Mouse (Mus musculus) midbrain, embryonic 13.5 days (tissue): ENCODE measurements at regions not wholly inside any gene's neighbourhood (a gene's known extent, or its start where the extent isn't known, plus 50 kb on each side); places are given as distances from the start of the nearest gene placed in this dataset.

Source experiments
- ATAC-seq: fragments of 200-750 bp; cut with Nextera tagmentation; 2 replicates; pipeline ENCODE4 v1.8.0; 2017; ENCODE audit warnings: mild to moderate bottlenecking, moderate TSS enrichment, moderate library complexity
- H3K27ac ChIP-seq: fragments of 300-500 bp; sonication (generic); 2 replicates; pipeline ENCODE4 v1.5.1; 2015; ENCODE audit warnings: inconsistent platforms, mild to moderate bottlenecking, moderate library complexity
- H3K27me3 ChIP-seq: fragments of 300-500 bp; sonication (generic); 2 replicates; pipeline ENCODE4 v1.6.1; 2015; ENCODE audit warnings: mild to moderate bottlenecking, inconsistent platforms
- H3K36me3 ChIP-seq: fragments of 300-500 bp; sonication (generic); 2 replicates; pipeline ENCODE4 v1.6.1; 2015; ENCODE audit warnings: mild to moderate bottlenecking, inconsistent platforms
- H3K4me1 ChIP-seq: fragments of 300-500 bp; sonication (generic); replicated peaks from 2 replicates; pipeline ENCODE4 v1.6.1; 2015; ENCODE audit warnings: inconsistent platforms
- H3K4me2 ChIP-seq: fragments of 300-500 bp; sonication (generic); replicated peaks from 2 replicates; pipeline ENCODE4 v1.6.1; 2015; ENCODE audit warnings: moderate library complexity, mild to moderate bottlenecking, inconsistent platforms
- H3K4me3 ChIP-seq: fragments of 300-500 bp; sonication (generic); replicated peaks from 2 replicates; pipeline ENCODE4 v1.5.1; 2015; ENCODE audit warnings: mild to moderate bottlenecking, inconsistent platforms
- H3K9ac ChIP-seq: fragments of 300-500 bp; sonication (generic); replicated peaks from 2 replicates; pipeline ENCODE4 v1.6.1; 2015; ENCODE audit warnings: mild to moderate bottlenecking, inconsistent platforms
- H3K9me3 ChIP-seq: fragments of 300-500 bp; sonication (generic); 2 replicates; pipeline ENCODE4 v1.6.1; 2016; ENCODE audit warnings: mild to moderate bottlenecking, inconsistent platforms
- WGBS: fragments of 180-500 bp; shearing (Covaris S2); methylation state at CpG from one replicate; pipeline ENCODE4 v1.1.7; 2015; 5-methylcytosine and 5-hydroxymethylcytosine counted together

DNA sequence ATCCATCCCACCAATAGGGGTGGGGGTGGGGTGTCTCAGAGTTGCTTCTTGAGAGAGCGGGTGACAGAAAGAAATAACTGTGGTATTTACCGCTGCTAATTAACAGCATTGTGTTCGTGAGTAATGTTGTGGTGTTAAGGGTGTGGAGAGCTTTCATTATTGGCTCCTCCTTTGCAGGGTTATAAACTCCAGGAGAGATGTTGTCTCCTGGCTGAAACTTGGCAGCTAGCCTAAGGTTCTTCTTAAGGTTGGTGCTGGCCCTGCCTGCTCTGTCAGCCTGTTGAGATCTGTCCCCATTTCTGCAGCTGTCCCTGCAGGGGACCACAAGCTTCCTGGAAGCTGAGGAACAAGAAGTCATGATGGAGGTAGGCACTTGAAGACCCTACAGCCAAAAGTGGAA, 120.6 kb downstream of the Sox9 start:
- WGBS: 90% methylated on average over 3 of the region's 3 CpGs
- Histone ChIP-seq H3K36me3 (no peaks in the 10 kb centered on the region), H3K9ac (no peak overlapping the region), H3K4me3 (no peak overlapping the region), H3K9me3 (no peaks in the 10 kb centered on the region), H3K27me3 (no peaks in the 10 kb centered on the region), H3K4me2 (no peak overlapping the region), H3K4me1 (no peaks in the 10 kb centered on the region), H3K27ac (no peak overlapping the region)
- ATAC-seq: no peak

DNA sequence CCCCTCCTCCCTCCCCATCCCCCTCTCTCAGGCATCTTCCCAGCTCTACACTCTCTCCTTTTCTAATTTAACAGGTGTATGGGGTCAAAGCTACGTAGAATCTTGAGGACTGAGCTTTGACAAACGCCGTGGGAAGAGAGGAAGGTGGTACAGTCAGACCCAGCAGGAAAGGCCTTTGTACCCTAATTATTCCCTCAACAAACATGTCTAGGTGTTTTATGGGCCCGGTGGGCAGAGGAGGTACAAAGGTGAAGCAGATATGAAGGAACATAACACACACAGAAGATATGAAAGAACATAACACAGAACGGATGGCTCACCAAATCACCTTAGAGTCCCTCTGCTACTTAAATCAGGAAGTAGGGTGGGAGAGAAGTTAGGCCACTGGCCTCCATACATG, 128.3 kb downstream of the Sox9 start:
- no peak overlapping the region for H3K9ac ChIP-seq

DNA sequence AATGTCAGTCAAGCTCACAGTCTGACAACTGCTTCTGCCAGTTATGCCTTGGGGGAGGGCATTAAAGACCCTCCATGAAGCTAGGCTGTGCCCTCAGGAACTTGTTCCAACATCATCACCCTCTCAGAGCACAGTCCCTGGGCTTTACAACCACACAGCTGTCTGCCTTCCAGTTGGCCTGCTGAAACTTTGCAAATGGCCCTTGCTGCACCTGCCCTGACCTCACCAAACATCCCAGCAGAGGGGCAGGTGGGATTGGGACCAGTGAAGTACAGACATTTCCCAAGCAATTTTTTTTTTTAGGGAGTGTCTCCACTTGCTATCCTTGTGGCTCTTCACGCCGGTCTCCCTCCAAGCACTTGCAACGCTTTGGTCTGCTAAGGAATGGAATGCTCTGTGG, 130.9 kb downstream of the Sox9 start:
- Histone ChIP-seq H3K36me3 (no peaks in the 10 kb centered on the region), H3K9me3 (no peaks in the 10 kb centered on the region), H3K4me2 (no peak overlapping the region), H3K27me3 (no peaks in the 10 kb centered on the region; the same call in 1 of the 2 replicates), H3K4me3 (no peak overlapping the region), H3K4me1 (no peaks in the 10 kb centered on the region), H3K9ac (no peak overlapping the region), H3K27ac (no peak overlapping the region)
- no peak for ATAC-seq
- 62% methylated on average over 3 of the region's 3 CpGs for WGBS

More for the DNA sequence above, 128.3 kb downstream of the Sox9 start:
- H3K36me3 ChIP-seq: no peaks in the 10 kb centered on the region
- no peaks in the 10 kb centered on the region for H3K9me3 ChIP-seq
- H3K27ac ChIP-seq: no peak overlapping the region
- H3K4me1 ChIP-seq: no peaks in the 10 kb centered on the region
- H3K4me3 ChIP-seq: no peak overlapping the region
- no peak overlapping the region for H3K4me2 ChIP-seq
- no peaks in the 10 kb centered on the region for H3K27me3 ChIP-seq
- 87% methylated on average over 5 of the region's 5 CpGs for WGBS
- ATAC-seq: no peak

DNA sequence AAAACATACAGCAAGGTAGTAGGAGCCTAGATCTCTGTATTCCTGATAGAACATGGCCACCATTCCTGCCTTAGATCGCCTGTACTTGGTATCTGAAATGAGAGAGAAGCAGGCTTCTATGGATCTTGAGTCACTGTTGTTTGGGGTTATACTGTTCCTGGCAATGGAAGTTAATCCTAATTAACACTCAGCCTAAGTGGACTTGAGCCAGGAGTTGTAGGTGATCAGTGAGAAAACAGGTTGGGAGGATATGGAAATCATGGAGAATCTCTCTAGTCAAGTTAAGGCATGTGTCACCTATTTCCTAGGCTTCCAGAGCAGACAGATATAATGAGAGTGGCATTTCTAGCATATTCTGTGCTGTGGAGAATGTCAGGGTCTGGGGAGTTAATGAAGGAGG, 134.9 kb downstream of the Sox9 start:
- no peaks in the 10 kb centered on the region for H3K36me3 ChIP-seq
- WGBS: 95% methylated on average over 1 of the region's 1 CpGs
- ATAC-seq: no peak

DNA sequence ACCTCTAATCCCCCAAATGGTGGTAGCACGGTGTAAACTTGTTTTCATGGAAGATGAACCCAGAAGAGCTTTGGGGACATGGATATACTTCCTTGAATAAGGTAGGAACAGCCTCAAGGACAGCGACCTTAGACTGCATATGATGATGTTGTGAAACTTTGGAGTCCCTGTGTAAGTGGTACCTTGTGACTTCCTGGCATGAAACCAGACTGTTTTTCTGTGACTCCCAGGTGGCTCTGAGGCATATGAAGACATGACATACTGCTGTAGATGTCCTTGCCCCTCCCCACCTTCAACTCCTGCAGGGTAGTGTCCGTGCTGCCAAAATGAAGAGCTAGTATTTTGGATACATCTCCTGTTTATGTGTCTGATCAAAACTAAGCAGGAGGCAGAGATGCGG, 138.1 kb downstream of the Sox9 start:
- no peak for ATAC-seq
- 88% methylated on average over 4 of the region's 4 CpGs for whole genome bisulfite sequencing
- no peaks in the 10 kb centered on the region; the same call in 1 of the 2 replicates for H3K27me3 ChIP-seq
- no peaks in the 10 kb centered on the region for H3K4me1 ChIP-seq
- H3K9me3 ChIP-seq: no peaks in the 10 kb centered on the region
- H3K4me2 ChIP-seq: no peak overlapping the region
- no peak overlapping the region for H3K9ac ChIP-seq
- H3K27ac ChIP-seq: no peak overlapping the region
- no peaks in the 10 kb centered on the region for H3K36me3 ChIP-seq
- no peak overlapping the region for H3K4me3 ChIP-seq

More for the DNA sequence above, 134.9 kb downstream of the Sox9 start:
- Histone ChIP-seq H3K4me1 (no peaks in the 10 kb centered on the region), H3K9ac (no peak overlapping the region), H3K27ac (no peak overlapping the region), H3K27me3 (no peaks in the 10 kb centered on the region; the same call in 1 of the 2 replicates), H3K4me2 (no peak overlapping the region), H3K9me3 (no peaks in the 10 kb centered on the region), H3K4me3 (no peak overlapping the region)

DNA sequence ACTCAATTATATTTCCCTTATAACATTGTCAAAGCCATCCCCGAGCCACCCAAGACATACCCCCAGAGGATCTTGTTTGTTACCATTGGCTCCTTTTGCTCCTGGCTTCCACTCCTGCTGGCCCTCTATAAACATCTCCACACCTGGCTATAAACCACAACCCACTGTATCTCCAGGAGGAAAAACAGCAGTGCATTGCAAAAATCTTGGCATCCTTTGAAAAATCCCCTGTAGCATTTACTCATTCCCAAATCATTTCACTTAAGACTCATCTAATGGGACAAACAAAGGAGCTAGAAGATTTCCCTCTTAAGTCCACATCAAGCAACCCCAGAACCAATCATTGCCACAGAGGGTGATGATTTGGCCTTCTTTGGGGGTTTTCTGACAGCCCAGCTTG, 142.6 kb downstream of the Sox9 start:
- 78% methylated on average over 1 of the region's 1 CpGs for WGBS
- no peaks in the 10 kb centered on the region for H3K27me3 ChIP-seq
- H3K9ac ChIP-seq: no peak overlapping the region
- no peak for ATAC-seq
- no peaks in the 10 kb centered on the region for H3K9me3 ChIP-seq
- H3K27ac ChIP-seq: no peak overlapping the region
- no peak overlapping the region for H3K4me3 ChIP-seq
- no peaks in the 10 kb centered on the region for H3K36me3 ChIP-seq
- H3K4me2 ChIP-seq: no peak overlapping the region
- no peaks in the 10 kb centered on the region for H3K4me1 ChIP-seq

DNA sequence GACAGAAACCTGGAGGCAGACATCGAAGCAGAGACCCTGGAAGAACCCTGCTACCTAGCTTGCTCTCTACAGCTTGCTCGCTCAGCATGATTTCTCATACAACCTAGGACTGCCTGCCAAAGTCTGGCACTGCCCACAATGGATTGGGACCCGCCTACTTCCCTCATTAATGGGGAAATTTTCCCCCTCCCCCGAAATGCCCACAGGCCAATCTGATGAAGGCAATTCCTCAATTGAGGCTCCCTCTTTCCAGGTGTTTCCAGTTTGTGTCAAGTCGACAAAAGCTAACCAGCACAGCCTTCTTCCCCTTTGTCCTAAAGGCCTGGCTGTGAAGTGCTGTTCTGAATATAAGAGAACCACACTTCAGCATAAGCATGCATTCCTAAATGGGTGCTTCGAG, 143.1 kb downstream of the Sox9 start:
- no peak for ATAC-seq
- H3K9ac ChIP-seq: no peak overlapping the region
- no peaks in the 10 kb centered on the region for H3K36me3 ChIP-seq
- 61% methylated on average over 6 of the region's 6 CpGs for WGBS
- no peak overlapping the region for H3K27ac ChIP-seq
- no peaks in the 10 kb centered on the region for H3K27me3 ChIP-seq
- H3K4me3 ChIP-seq: no peak overlapping the region
- no peaks in the 10 kb centered on the region for H3K4me1 ChIP-seq
- H3K4me2 ChIP-seq: no peak overlapping the region
- H3K9me3 ChIP-seq: no peaks in the 10 kb centered on the region

DNA sequence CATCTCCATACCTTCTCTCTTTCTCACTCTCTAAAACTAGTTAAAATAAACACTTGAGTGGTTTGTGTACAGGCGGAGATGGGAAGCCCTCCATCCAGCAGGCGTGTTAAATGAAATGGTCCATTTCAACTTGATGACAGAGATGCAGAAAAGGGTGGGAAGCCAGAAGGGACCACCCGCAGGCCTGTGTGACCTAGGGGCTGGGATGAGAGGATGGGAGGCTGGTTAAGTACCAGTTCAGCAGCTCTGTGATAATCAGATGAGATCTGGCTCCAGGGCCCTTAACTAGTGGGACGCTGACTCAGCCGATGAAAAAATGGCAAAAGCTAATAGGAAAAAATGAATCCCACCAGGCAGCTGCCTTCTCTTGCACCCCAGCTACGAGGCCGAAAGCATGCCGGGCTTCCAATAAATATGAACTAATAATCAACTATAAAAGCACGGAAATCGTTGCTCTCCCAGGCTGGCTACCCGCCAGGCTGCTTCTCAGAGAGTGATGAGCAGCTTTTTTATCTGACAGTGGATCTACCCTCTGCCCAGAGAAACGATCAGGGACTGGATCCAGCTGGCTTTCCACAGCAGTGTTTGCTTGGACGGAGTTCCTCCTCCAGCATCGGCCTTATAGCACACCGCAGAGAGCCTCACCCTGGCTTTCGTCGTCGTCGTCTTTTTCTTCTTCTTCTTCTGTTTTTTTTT, 144.5 kb downstream of the Sox9 start:
- Histone ChIP-seq H3K4me2 (no peak overlapping the region), H3K9me3 (no peaks in the 10 kb centered on the region), H3K9ac (no peak overlapping the region), H3K27me3 (no peaks in the 10 kb centered on the region), H3K4me1 (no peaks in the 10 kb centered on the region), H3K36me3 (no peaks in the 10 kb centered on the region), H3K4me3 (no peak overlapping the region), H3K27ac (no peak overlapping the region)
- 78% methylated on average over 19 of the region's 19 CpGs for WGBS
- ATAC-seq: no peak

DNA sequence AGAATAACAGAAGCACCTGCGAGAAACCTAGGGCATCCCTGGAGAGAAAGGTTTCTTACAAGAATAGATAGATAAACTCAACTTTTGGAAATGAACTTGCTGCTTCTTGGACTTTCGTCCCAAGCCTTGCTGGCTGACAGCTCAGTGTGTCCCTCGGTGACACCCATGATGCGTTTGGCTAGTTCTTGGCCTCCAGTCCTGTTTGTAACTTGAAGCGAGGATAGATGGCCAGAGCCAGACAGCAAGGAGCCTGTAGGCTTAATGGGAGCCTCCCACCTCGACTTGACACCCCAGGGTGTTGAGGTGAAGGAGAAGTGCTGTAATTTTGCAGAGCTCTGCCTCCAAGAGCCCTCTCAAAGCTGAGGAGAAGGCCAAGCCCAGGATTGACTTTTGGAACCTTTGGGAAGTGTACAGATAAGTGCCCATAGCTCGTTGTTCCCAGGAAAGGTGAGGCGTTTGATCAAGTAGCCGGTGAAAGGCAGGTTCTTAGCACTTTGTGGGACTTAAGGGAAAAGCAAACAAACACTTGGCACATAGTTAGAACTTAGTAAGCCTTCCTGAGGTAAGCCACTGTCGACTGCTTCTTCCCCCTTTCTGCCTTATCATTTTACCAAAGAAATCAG, 148.3 kb downstream of the Sox9 start:
- Histone ChIP-seq H3K9me3 (no peaks in the 10 kb centered on the region), H3K4me3 (no peak overlapping the region), H3K27ac (no peak overlapping the region), H3K27me3 (no peaks in the 10 kb centered on the region), H3K9ac (no peak overlapping the region), H3K4me2 (no peak overlapping the region), H3K36me3 (no peaks in the 10 kb centered on the region), H3K4me1 (no peaks in the 10 kb centered on the region)
- WGBS: 83% methylated on average over 10 of the region's 10 CpGs
- no peak for ATAC-seq

DNA sequence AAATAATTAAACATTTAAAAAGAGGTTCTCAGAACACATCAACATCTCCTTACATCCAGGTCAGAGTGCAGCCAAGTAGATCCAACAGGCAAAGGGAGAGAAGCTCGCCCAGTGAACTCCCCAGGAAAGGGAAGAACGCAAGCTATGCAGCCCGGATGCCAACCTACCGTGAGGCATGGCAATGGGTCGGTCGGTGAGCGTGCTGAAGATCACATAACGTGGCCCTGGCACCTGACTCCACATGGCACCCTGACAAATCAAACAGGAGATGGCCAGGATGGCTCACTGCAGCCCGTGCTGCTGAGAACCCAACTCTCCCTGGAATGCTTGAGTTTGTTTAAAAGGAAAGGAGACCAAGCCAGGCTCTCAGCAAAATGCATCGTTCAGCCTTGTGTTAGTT, 156.0 kb downstream of the Sox9 start:
- H3K4me3 ChIP-seq: no peak overlapping the region
- H3K27me3 ChIP-seq: no peaks in the 10 kb centered on the region
- H3K9ac ChIP-seq: no peak overlapping the region
- WGBS: 96% methylated on average over 10 of the region's 10 CpGs
- H3K4me2 ChIP-seq: no peak overlapping the region
- no peaks in the 10 kb centered on the region for H3K4me1 ChIP-seq
- no peaks in the 10 kb centered on the region for H3K36me3 ChIP-seq
- no peak overlapping the region for H3K27ac ChIP-seq
- H3K9me3 ChIP-seq: no peaks in the 10 kb centered on the region
- ATAC-seq: no peak

DNA sequence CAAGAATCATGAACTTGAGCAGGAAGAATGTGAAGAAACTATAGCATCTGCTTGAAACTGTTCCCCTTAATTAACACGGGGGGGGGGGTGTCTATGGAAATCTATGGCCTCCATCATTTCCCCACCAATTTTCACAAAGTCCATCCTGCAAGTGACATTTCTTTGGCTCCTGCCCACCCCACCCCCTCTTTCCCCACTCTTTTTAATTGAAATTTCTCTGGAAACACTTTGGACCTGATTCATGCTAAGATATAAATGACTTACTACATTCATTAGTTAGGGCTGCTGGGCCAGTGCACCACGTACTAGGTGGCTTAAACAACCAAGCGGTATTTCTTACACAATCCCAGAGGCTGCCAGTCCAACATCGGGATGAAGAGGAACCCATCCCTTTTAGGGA, 169.4 kb downstream of the Sox9 start:
- Histone ChIP-seq H3K27ac (no peak overlapping the region), H3K4me2 (no peak overlapping the region), H3K4me1 (peaks cover 8% of the 10 kb centered on the region; the same call in 1 of the 2 replicates), H3K9ac (no peak overlapping the region), H3K9me3 (no peaks in the 10 kb centered on the region), H3K27me3 (no peaks in the 10 kb centered on the region), H3K36me3 (no peaks in the 10 kb centered on the region), H3K4me3 (no peak overlapping the region)
- ATAC-seq: no peak
- WGBS: 80% methylated on average over 4 of the region's 4 CpGs

DNA sequence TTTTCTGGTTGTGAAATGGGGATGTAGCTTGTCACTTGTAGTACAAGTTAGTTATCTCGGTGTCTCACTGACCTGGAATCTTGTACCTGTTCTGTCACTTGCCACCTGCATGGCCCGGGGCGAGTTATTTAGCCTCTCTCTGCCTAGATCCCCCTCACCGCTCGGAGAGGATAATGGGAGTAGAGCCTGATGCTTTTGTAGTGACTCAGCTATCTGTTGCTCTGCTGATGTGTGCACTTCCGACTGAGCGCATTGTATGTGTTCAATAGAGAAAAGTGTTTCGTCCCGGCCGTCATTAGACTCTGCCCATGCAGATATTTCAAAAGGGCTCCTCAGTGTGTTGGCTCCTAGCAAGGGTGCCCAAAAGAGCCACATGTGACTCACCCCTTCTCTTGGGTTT, 170.3 kb downstream of the Sox9 start:
- no peak overlapping the region for H3K27ac ChIP-seq
- 57% methylated on average over 10 of the region's 10 CpGs for WGBS
- no peaks in the 10 kb centered on the region for H3K36me3 ChIP-seq
- ATAC-seq: no peak
- H3K9ac ChIP-seq: no peak overlapping the region
- no peak overlapping the region for H3K4me2 ChIP-seq
- H3K4me1 ChIP-seq: peaks cover 14% of the 10 kb centered on the region
- H3K27me3 ChIP-seq: no peaks in the 10 kb centered on the region
- no peak overlapping the region for H3K4me3 ChIP-seq
- H3K9me3 ChIP-seq: no peaks in the 10 kb centered on the region

DNA sequence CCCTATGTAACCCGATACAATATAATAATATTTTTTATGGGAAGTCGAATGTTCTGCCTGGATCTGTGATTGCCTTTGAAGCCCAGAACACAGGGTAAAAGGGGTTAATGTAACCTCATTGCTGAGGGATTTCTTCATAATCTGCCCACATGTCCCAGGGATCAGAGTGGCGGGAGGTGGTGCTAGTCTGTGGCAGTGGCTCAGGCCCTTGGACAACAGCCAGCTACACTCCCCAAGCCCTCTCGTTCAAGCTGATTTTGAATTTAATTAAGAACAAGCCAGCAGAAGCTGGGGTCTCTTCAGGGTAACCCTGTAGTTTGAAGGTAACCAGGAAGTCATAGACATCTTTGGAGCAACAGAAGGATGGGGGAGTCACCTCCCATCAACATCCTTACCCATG, 171.5 kb downstream of the Sox9 start:
- H3K27ac ChIP-seq: no peak overlapping the region
- no peak overlapping the region for H3K4me2 ChIP-seq
- H3K9me3 ChIP-seq: no peaks in the 10 kb centered on the region
- H3K4me3 ChIP-seq: no peak overlapping the region
- no peak overlapping the region for H3K9ac ChIP-seq
- peaks cover 23% of the 10 kb centered on the region for H3K4me1 ChIP-seq
- no peak for ATAC-seq
- 49% methylated on average over 4 of the region's 4 CpGs for WGBS
- no peaks in the 10 kb centered on the region for H3K36me3 ChIP-seq
- peaks cover 4% of the 10 kb centered on the region; the same call in 1 of the 2 replicates for H3K27me3 ChIP-seq
